Mouse (Mus musculus): ENCODE measurements around the gene Vmn1r32.

GRCm38 (mm10) chr6:66533241-66533640 lies 26.7 kb downstream of the Vmn1r32 start:
- TF ChIP-seq CTCF (IDR thresholded peaks at IDR 0.05; ENCODE audit: low read depth, low read length) (no peak), POLR2A (IDR thresholded peaks at IDR 0.05; ENCODE audit: borderline replicate concordance, low read depth, low read length) (no peak)
